Mouse (Mus musculus): ENCODE measurements around the gene Shf. TPM values are rescaled to one million over a fixed set of nuclear protein-coding genes. Genes with fewer than 3 reads are reported as not detected.
"Not testable (repeated sequence)": the region's sequence is repeated elsewhere in the genome, so short reads cannot be mapped to it uniquely, and the experiment has no call there.

Shf gene
- 3.5 and 4.3 TPM in 2 replicates for polyA plus RNA-seq (2015; fragmentation: Nextera tagmentation; extraction: Ambion mirVana)

DNA sequence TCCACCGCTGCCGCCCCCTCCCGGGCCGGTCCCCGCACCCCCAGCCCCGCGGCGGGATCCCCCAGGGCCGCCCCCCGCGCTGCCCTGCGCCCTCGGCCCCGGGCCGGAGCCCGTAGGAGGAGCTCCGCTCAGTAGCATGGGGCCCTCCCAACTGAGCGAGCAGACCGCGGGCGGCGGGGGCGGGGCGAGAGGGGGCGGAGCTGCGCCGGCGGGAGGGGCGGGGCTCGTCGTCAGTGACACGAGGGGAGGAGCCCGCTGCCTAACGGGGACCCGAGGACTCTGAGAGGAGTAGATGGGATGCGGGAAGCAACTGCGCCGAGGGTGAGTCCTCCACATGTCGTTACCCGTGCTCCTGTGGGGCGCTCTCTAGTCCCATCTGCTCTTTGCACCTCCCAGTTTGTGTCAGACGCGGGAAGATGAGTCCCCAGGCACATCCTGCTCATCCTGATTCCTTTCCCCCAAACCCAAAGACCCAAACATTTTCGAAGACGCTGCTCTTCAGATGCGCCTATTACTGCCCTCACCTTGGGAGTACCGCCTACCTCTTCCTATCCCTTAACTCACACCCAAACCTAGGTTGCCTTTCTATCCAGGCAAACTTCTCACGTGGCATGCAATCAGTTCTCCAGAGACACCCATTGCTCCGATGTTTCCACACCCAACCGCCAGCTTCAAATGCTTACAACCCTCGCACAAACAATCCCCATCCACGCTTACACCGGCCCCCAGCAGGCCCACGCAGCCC lies at the start of gene Shf:
Shf (minus strand) TSS at position 168 of the 745 bp plus-strand sequence.
- Histone ChIP-seq H3K36me3 (0 out of 2 replicates have a peak, but pooled peaks cover under 1% of the 10 kb centered on the region), H3K9me3 (no peaks in the 10 kb centered on the region), H3K27me3 (0 out of 2 replicates have a peak, but pooled peaks cover 4% of the 10 kb centered on the region), H3K4me2 (peak within 1 kb of the TSS; percentile 80), H3K27ac (peak within 1 kb of the TSS; percentile 75), H3K4me3 (peak within 1 kb of the TSS; percentile 84), H3K4me1 (peaks cover 30% of the 10 kb centered on the region), H3K9ac (peak within 1 kb of the TSS; percentile 92)
- 1% methylated on average over 46 of the region's 54 CpGs for WGBS
- peak; percentile 94 for ATAC-seq (ENCODE audit: insufficient number of reproducible peaks, low FRiP score, low TSS enrichment, low read depth)

DNA sequence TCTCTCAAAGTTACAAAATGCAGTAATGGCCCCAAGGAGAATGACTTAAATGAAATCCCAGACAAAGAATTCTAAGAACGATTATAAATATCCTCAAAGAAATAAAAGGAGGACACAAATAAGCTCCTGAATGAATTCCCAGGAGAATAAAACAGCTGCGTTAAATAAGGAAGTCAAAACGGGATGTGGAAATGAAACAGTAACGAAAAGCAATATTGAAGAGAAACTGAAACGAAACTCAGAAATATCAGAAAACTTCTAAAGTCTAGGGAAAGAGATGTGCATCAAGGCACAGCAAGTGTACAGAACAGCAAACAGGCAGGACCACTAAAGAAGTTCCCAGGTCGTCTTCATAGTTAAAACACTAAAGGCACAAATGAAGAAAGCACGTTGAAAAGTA lies 40.0 kb upstream of the Shf start:
- no peak for ATAC-seq (ENCODE audit: insufficient number of reproducible peaks, low FRiP score, low TSS enrichment, low read depth)
- H3K27ac ChIP-seq: no peak overlapping the region
- WGBS: 70% methylated on average over 7 of the region's 7 CpGs
- H3K36me3 ChIP-seq: no peaks in the 10 kb centered on the region
- no peaks in the 10 kb centered on the region for H3K4me1 ChIP-seq
- H3K9ac ChIP-seq: no peak overlapping the region
- no peak overlapping the region for H3K4me3 ChIP-seq
- H3K27me3 ChIP-seq: no peaks in the 10 kb centered on the region
- no peaks in the 10 kb centered on the region for H3K9me3 ChIP-seq
- no peak overlapping the region for H3K4me2 ChIP-seq

DNA sequence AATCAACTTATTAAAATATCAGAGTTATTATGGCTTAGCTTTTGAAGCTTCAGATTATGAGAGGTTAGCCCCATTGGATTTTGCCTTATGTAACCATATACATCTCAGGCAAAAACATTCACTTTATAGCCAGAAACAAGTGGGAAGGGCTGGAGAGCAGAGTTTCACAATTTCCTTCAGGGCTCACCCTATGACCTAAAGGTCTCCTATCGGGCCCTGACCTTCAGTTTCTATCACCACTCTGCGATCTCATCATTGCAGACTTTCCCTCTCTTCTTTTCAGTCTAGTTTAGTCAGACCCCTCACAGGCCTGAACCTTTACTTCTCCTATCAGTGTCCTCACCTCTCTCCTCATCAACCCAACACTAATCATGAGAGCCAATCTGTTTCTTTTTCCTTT lies 38.6 kb upstream of the Shf start:
- ATAC-seq (ENCODE audit: insufficient number of reproducible peaks, low FRiP score, low TSS enrichment, low read depth): no peak
- H3K9ac ChIP-seq: no peak overlapping the region
- H3K4me2 ChIP-seq: no peak overlapping the region
- no peaks in the 10 kb centered on the region for H3K4me1 ChIP-seq
- H3K36me3 ChIP-seq: no peaks in the 10 kb centered on the region
- no peaks in the 10 kb centered on the region for H3K9me3 ChIP-seq
- no peak overlapping the region for H3K4me3 ChIP-seq
- WGBS: 88% methylated on average over 2 of the region's 2 CpGs
- H3K27ac ChIP-seq: no peak overlapping the region
- no peaks in the 10 kb centered on the region for H3K27me3 ChIP-seq

DNA sequence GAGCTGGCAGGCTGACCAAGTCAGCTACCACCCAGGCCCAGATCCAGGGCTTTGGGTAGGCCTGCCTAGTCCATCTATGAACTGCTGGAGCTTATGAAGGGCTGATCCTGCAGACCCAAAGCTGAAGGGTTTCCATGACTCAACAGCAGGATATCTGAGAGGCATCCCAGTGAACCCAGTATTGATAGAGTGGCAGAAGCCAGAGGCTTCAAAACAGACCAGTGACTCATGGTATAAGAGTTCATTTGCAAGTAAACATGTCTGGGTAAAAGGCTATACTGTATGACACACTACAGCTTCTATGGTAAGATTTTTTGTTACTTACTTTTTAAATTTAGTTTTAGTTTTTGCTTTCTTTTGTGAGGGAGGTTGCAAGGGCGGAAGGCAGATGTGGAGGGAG lies 27.2 kb upstream of the Shf start:
- Histone ChIP-seq H3K27ac (no peak overlapping the region), H3K27me3 (no peaks in the 10 kb centered on the region), H3K9me3 (no peaks in the 10 kb centered on the region), H3K9ac (no peak overlapping the region), H3K36me3 (no peaks in the 10 kb centered on the region), H3K4me2 (no peak overlapping the region), H3K4me3 (no peak overlapping the region), H3K4me1 (no peaks in the 10 kb centered on the region)
- 88% methylated on average over 1 of the region's 1 CpGs for WGBS
- no peak for ATAC-seq (ENCODE audit: insufficient number of reproducible peaks, low FRiP score, low TSS enrichment, low read depth)

DNA sequence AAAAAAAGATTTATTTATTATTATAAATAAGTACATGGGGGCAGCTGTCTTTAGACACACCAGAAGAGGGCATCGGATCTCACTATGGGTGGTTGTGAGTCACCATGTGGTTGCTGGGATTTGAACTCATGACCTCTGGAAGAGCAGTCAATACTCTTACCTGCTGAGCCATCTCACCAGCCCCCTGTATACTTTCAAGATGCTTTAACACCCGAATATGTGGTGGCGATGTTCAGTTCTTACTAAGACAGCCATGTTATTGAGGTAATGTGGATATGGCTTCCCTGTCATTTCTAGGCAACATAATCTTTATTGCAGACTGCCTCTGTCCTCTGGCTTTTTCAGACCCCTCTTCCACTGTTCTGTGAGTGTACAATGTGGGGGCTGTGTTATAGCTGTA lies 18.2 kb upstream of the Shf start:
- not testable (repeated sequence) for H3K9ac ChIP-seq; H3K4me3 ChIP-seq; H3K9me3 ChIP-seq; H3K4me2 ChIP-seq; ATAC-seq (ENCODE audit: insufficient number of reproducible peaks, low FRiP score, low TSS enrichment, low read depth); H3K4me1 ChIP-seq; H3K36me3 ChIP-seq; H3K27me3 ChIP-seq; H3K27ac ChIP-seq
- 94% methylated on average over 3 of the region's 3 CpGs for WGBS

DNA sequence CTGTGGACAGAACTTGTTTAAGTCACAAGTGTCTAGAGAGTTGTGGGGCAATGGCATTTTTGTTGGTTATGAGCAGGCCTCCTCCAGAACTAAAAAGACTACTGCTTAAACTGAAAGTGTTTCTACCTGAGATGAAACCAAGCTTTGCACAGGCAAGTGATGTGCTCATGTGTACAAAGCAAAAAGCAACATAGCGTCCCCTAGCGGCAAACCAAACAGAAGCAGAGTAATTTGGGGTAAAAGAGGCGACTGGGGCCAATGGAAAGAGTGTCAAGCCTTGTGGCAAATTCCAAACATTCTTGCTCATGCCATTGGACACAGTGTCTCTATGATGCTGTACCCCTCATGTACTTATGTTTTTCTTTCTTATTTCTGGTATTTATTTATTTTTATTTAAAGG lies 16.1 kb upstream of the Shf start:
- H3K9ac ChIP-seq: no peak overlapping the region
- WGBS: 30% methylated on average over 3 of the region's 3 CpGs
- ATAC-seq (ENCODE audit: insufficient number of reproducible peaks, low FRiP score, low TSS enrichment, low read depth): no peak

DNA sequence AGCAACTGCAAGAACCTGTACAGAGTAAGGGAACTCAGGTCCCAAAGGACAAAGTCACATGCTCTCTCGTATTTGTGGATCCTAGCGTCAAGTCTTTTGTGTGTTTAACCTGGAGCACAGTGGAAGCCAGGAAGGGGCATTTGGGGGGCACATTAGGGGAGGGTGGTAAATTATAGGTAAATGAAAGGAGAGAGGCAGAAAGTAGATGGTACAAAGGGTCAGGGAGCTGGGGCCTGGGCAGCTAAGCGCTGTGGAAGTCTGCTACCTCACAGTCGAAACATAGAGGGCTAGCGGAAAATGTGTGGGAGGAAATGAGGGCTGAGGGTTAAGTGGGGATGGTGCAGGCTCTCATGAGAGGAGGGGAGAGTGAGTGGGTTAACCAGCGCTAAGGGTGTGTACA lies 13.2 kb upstream of the Shf start:
- H3K9ac ChIP-seq: no peak overlapping the region
- 78% methylated on average over 6 of the region's 6 CpGs for WGBS

More for the DNA sequence above, 16.1 kb upstream of the Shf start:
- H3K9me3 ChIP-seq: no peaks in the 10 kb centered on the region
- no peak overlapping the region for H3K27ac ChIP-seq
- no peak overlapping the region for H3K4me2 ChIP-seq
- H3K4me1 ChIP-seq: 0 out of 2 replicates have a peak, but pooled peaks cover 2% of the 10 kb centered on the region
- H3K4me3 ChIP-seq: no peak overlapping the region
- 0 out of 2 replicates have a peak, but pooled peaks cover 3% of the 10 kb centered on the region for H3K27me3 ChIP-seq
- no peaks in the 10 kb centered on the region for H3K36me3 ChIP-seq

DNA sequence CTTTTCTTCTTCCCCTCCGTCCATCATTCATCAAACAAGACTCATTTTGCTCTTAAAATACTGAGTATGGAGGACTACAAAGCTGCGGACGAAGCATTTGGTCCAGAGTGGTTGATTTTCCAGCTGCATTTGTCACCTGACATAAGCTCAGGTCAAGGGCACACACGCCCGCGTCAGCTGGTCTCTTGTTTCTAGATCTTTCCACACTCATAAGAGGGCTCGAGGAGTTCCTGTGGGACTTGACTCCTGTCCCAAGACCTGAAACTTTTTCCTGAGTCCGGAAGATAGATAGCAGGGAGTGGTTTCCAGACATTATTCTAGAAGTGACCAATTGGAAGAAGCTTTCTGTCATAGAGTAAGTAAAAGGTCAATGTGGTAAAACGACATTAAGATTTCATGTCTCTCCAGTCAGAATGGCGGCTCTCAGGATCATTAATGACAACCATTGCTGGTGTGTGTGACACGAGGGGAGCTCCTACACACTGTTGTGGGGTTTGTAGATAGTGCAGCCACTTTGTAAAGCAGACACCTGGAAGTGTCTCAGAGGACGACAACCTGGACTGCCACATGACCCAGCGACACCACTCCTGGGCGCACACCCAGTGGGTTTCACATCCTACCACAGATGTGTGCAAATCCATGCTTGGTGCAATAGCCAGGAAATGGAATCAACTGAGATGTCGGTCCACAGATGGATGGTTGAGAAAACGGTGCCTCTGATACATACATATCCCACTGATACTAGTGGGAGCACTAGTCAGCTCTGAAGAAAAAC lies 12.6 kb upstream of the Shf start:
- 73% methylated on average over 16 of the region's 16 CpGs for WGBS
- no peaks in the 10 kb centered on the region for H3K9me3 ChIP-seq
- no peak overlapping the region for H3K27ac ChIP-seq
- 0 out of 2 replicates have a peak, but pooled peaks cover 5% of the 10 kb centered on the region for H3K4me1 ChIP-seq
- H3K27me3 ChIP-seq: peaks cover 6% of the 10 kb centered on the region; the same call in 1 of the 2 replicates
- no peak overlapping the region for H3K9ac ChIP-seq
- H3K4me2 ChIP-seq: no peak overlapping the region
- H3K36me3 ChIP-seq: no peaks in the 10 kb centered on the region
- H3K4me3 ChIP-seq: no peak overlapping the region
- no peak for ATAC-seq (ENCODE audit: insufficient number of reproducible peaks, low FRiP score, low TSS enrichment, low read depth)

More for the DNA sequence above, 13.2 kb upstream of the Shf start:
- Histone ChIP-seq H3K27ac (no peak overlapping the region), H3K4me3 (no peak overlapping the region), H3K4me1 (0 out of 2 replicates have a peak, but pooled peaks cover 5% of the 10 kb centered on the region), H3K36me3 (no peaks in the 10 kb centered on the region), H3K9me3 (no peaks in the 10 kb centered on the region), H3K27me3 (peaks cover 6% of the 10 kb centered on the region; the same call in 1 of the 2 replicates), H3K4me2 (no peak overlapping the region)
- ATAC-seq (ENCODE audit: insufficient number of reproducible peaks, low FRiP score, low TSS enrichment, low read depth): no peak

DNA sequence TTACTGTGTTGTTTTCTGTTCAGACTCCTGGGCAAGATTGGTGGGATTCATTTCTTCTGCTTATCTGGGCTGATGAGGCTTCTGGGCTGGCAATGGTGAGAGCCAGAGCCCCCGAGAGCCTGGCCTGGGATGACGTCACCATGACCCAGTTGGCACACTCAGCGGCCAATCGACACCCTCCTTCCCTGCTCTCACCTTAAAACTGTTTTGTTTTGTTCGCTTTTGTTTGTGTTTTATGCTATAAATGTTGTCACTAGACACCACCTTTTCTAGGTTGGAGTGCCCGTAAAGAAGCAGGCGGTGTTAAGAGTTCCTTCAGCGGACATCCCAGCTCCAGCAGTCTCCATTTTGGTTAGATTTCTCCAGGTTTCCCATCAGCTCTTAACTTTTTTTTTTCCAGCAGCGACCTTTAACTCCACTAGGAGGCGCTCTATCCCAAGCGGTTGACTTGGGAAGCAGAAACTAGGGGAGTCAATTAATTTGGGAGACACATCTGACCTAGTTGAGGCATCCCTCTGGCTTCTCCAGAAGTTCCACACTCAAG lies 11.9 kb upstream of the Shf start:
- Histone ChIP-seq H3K4me3 (peak overlapping the region; percentile 27), H3K4me2 (peak overlapping the region; percentile 40), H3K9ac (no peak overlapping the region), H3K4me1 (peaks cover 8% of the 10 kb centered on the region; the same call in 1 of the 2 replicates), H3K27me3 (peaks cover 6% of the 10 kb centered on the region; the same call in 1 of the 2 replicates), H3K27ac (no peak overlapping the region), H3K36me3 (no peaks in the 10 kb centered on the region), H3K9me3 (no peaks in the 10 kb centered on the region)
- WGBS: 16% methylated on average over 11 of the region's 11 CpGs
- ATAC-seq (ENCODE audit: insufficient number of reproducible peaks, low FRiP score, low TSS enrichment, low read depth): no peak

DNA sequence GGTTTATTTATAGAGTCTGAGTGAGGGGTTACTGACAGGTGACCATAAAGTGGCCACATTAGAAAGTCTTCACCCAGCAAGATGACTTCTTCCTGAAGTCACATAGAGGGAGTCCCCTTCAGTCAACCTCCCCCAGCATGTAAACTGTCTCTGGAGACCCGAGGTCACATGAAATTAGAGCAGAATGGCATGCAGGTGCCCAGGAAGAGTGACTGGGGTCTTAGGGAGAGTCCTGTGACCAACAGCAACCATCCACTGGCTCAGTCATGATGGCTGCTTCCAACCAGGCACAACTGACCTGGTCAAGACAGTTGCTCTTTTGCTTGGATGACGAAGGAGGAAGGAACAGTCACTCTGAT lies 10.3 kb upstream of the Shf start:
- Histone ChIP-seq H3K27ac (no peak overlapping the region), H3K36me3 (no peaks in the 10 kb centered on the region), H3K9ac (no peak overlapping the region), H3K9me3 (no peaks in the 10 kb centered on the region), H3K27me3 (peaks cover 6% of the 10 kb centered on the region; the same call in 1 of the 2 replicates), H3K4me1 (peaks cover 8% of the 10 kb centered on the region; the same call in 1 of the 2 replicates), H3K4me2 (no peak overlapping the region), H3K4me3 (no peak overlapping the region)
- WGBS: 44% methylated on average over 2 of the region's 2 CpGs
- ATAC-seq (ENCODE audit: insufficient number of reproducible peaks, low FRiP score, low TSS enrichment, low read depth): no peak

DNA sequence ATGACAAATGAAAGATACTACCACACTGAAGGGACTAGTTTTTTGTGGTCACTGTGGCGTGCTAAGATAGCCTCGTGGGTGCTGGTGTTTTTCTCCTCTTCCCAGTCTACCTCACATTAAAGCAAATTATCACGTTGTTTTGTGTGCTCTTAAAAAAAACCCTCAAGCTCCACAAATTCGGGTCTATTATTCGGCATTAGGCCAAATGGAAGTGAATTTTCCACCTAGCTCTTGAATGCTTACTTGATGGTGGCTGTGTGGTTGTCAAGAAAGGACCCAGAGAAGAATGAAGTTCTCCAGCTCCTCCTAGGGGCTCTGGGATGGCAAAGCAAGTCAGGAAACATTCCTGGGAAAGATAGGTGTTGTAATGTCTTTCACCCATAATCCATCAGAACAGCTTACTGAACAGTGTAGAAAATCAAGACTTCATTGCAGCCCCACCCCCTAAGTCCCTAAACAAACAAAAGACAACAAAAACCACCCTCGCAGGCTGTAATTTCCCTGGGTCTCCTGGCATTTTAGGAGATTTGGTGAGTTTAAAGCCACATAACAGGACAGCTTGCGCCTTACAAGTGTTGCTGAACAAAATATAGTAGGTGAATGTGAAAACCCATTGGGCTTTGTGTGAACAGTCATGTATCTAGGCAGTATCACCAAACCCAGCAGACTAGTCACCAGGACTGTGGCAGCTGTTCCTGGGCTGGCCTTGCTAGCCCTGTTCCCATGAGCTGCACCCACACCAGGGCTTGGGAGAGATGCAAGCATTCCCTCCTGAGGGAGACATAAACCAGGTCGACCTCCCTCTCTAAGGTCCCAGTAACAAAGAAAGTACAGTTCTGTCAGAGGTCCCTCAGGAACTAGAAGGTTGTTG lies 9.7 kb upstream of the Shf start:
- no peak for ATAC-seq (ENCODE audit: insufficient number of reproducible peaks, low FRiP score, low TSS enrichment, low read depth)
- Histone ChIP-seq H3K9ac (no peak overlapping the region), H3K4me2 (peak overlapping the region; percentile 46), H3K4me1 (peaks cover 8% of the 10 kb centered on the region; the same call in 1 of the 2 replicates), H3K27ac (peak overlapping the region; percentile 91; the same call in 1 of the 2 replicates), H3K36me3 (no peaks in the 10 kb centered on the region), H3K9me3 (no peaks in the 10 kb centered on the region), H3K4me3 (peak overlapping the region; percentile 64), H3K27me3 (peaks cover 6% of the 10 kb centered on the region; the same call in 1 of the 2 replicates)
- 17% methylated on average over 8 of the region's 8 CpGs for WGBS

Measured in limb, embryonic 15.5 days (tissue).